Mouse (Mus musculus) thymus, adult 2 months (tissue): ENCODE data around the gene Klhl35. TPM values are rescaled to one million over a fixed set of nuclear protein-coding genes. Genes with fewer than 3 reads are reported as not detected.

ENCODE experiments used
- DNase-seq: peaks from one replicate; pipeline ENCODE4 v3.0.0; 2021
- H3K27ac ChIP-seq: fragments of 200-500 bp; 2 replicates; pipeline ENCODE4 v1.5.1; 2012; ENCODE audit warnings: low read length, control low read depth; ENCODE audit not compliant: control insufficient read depth, insufficient read depth
- H3K27me3 ChIP-seq: fragments of 200-500 bp; 2 replicates; pipeline ENCODE4 v1.6.1; 2012; ENCODE audit warnings: mild to moderate bottlenecking, low read length, moderate library complexity, mixed read lengths; ENCODE audit not compliant: control insufficient read depth, insufficient read depth
- H3K36me3 ChIP-seq: fragments of 200-500 bp; 2 replicates; pipeline ENCODE4 v1.6.1; 2012; ENCODE audit warnings: mild to moderate bottlenecking, low read length, moderate library complexity; ENCODE audit not compliant: control insufficient read depth, insufficient read depth
- H3K4me1 ChIP-seq: fragments of 200-500 bp; replicated peaks from 2 replicates; pipeline ENCODE4 v1.6.1; 2012; ENCODE audit warnings: low read length; ENCODE audit not compliant: control insufficient read depth, insufficient read depth
- H3K4me3 ChIP-seq: fragments of 200-500 bp; 2 replicates; pipeline ENCODE4 v1.5.1; 2012; ENCODE audit warnings: mild to moderate bottlenecking, low read length, control low read depth, moderate library complexity; ENCODE audit not compliant: control insufficient read depth, insufficient read depth
- CTCF ChIP-seq: fragments of 200-500 bp; IDR thresholded peaks from 2 replicates; pipeline ENCODE4 v1.5.1; 2012; ENCODE audit warnings: mild to moderate bottlenecking, control low read depth, low read length, moderate library complexity, borderline replicate concordance; ENCODE audit not compliant: control insufficient read depth, poor library complexity, insufficient read depth; ENCODE audit errors: extremely low read depth
- POLR2A ChIP-seq: fragments of 200-500 bp; IDR thresholded peaks from 2 replicates; pipeline ENCODE4 v1.6.1; 2012; ENCODE audit warnings: mild to moderate bottlenecking, low read length, control low read depth, moderate library complexity; ENCODE audit not compliant: control insufficient read depth, poor library complexity, insufficient read depth; ENCODE audit errors: extremely low read depth
- WGBS: fragments of 180-500 bp; shearing (Covaris S2); methylation state at CpG from one replicate; pipeline ENCODE4 v1.1.7; 2018; 5-methylcytosine and 5-hydroxymethylcytosine counted together
- polyA plus RNA-seq: library from polyadenylated mRNA; depleted of rRNA; stranded (reverse); fragments of >200 nt; gene quantifications from 2 replicates; pipeline ENCODE4 v1.2.3, GENCODE M21; 2012

Gene Klhl35
- polyA plus RNA-seq, 1 experiment, result 1.0 TPM

DNA sequence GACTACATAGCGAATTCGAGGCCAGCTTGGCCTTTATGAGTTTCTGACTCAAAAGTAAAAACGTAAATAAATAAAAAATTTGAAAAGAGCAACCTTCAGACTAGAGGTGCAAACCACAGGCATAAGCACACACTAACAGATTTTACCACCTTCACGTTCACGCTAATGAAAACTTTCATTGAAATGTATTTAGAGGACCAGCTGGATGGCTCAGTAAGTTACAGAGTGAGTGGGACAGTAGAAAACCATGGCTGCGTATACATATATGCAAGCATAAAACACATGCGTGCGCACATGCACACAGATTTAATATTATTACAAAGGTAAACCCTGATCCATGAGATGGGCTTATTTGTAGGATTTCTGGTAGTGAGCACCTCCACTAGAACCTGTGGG lies 18.1 kb downstream of the Klhl35 start:
- peaks cover 35% of the 10 kb centered on the region for H3K36me3 ChIP-seq
- TF ChIP-seq POLR2A, result no peak
- no peak for TF ChIP-seq CTCF
- H3K4me1 ChIP-seq, result peaks cover 11% of the 10 kb centered on the region
- no peaks in the 10 kb centered on the region for H3K27me3 ChIP-seq
- H3K4me3 ChIP-seq, result no peak overlapping the region
- H3K27ac ChIP-seq, result no peak overlapping the region
- 45% methylated on average over 8 of the region's 8 CpGs for WGBS
- DNase-seq, result no peak

DNA sequence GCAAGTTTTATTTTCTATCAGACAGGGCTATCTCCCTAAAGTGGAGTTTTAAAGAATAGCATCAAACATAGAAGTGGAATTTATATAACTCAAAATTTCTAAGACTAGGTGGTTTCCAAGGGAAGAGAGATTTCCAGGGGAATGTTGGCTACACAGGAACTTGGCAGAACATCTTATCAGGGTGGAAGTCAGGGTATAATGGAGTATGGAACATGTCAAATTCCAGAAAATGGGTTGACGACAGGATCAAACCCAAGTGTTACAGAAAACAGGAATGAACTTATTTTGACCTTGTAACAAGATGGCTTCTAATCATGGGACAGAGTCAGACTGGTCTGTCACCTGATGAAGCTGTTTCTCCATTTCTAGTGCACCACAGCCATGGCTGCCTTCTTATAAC lies 18.9 kb downstream of the Klhl35 start:
- Histone ChIP-seq H3K27me3 (no peaks in the 10 kb centered on the region), H3K4me3 (no peak overlapping the region), H3K36me3 (peaks cover 28% of the 10 kb centered on the region), H3K4me1 (peaks cover 11% of the 10 kb centered on the region), H3K27ac (no peak overlapping the region)
- no peak for TF ChIP-seq POLR2A
- TF ChIP-seq CTCF, result no peak
- no peak for DNase-seq
- 98% methylated on average over 1 of the region's 1 CpGs for WGBS

DNA sequence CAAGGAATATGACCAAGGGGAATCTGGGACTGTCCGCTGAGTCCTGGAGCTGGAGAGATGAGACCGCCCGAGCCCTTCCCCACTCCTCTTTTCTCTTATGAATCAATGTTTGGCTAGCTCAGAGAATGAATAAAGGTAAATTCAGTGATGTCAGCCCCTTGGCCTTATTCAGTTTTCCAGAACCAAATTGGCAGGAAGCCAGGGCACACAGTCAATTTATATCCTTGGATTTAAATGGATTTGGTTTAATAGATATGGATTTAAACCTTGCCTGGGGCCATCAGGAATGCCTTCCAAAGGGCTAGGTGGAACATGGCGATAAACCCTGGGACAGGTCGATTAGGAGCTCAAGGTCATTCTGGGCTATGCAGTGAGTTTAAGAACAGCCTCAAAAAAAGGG lies 23.9 kb downstream of the Klhl35 start:
- Histone ChIP-seq H3K4me3 (no peak overlapping the region), H3K36me3 (no peaks in the 10 kb centered on the region), H3K27me3 (no peaks in the 10 kb centered on the region), H3K27ac (no peak overlapping the region), H3K4me1 (no peaks in the 10 kb centered on the region)
- 93% methylated on average over 5 of the region's 5 CpGs for WGBS
- DNase-seq, result no peak
- no peak for TF ChIP-seq CTCF
- no peak for TF ChIP-seq POLR2A

DNA sequence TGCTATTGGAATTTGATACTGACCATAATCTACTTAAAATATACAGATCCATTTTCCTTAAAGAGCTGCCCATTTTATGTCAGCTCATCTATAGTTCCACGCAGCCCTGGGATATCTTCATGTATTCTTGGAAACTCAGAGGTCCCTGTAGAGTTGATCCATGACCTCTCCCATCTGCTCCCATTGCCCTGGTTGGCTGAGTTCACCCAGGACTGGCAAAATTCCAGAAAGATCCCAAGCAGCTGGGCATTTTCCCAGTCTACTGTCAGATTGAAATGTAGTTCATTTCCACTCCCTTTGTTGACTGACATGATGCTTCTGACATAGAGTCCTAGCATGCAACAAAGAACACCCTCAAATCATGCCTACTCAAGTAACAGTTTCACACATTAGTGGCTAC lies 33.3 kb downstream of the Klhl35 start:
- no peaks in the 10 kb centered on the region for H3K4me1 ChIP-seq
- H3K4me3 ChIP-seq, result no peak overlapping the region
- H3K27ac ChIP-seq, result no peak overlapping the region
- no peaks in the 10 kb centered on the region for H3K36me3 ChIP-seq
- no peaks in the 10 kb centered on the region for H3K27me3 ChIP-seq
- WGBS, result 93% methylated on average over 1 of the region's 1 CpGs
- no peak for TF ChIP-seq CTCF
- TF ChIP-seq POLR2A, result no peak
- no peak for DNase-seq

DNA sequence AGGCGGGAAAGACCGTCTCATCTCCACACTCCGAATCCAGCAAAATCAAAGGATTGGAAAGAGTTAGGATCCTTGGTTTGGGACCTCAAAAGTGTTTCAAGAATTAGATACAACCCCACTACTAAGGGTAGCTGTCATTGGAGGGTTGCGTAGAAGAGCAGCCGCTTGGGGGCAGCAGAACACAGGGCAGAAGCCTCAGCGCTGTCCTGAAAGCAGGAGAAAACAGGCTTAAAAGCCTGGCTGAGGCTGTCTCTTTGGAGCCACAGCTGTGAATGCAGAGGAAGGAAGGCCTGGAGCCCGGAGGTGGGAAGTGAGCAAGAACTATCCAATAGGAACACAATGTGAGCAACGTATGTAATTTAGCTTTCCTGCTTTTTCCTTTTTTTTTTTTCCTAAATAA lies 34.4 kb downstream of the Klhl35 start:
- no peaks in the 10 kb centered on the region for H3K4me1 ChIP-seq
- DNase-seq, result peak; percentile 79
- H3K27me3 ChIP-seq, result no peaks in the 10 kb centered on the region
- no peak overlapping the region for H3K27ac ChIP-seq
- no peaks in the 10 kb centered on the region for H3K36me3 ChIP-seq
- H3K4me3 ChIP-seq, result no peak overlapping the region
- TF ChIP-seq CTCF (peak; percentile 93), POLR2A (no peak)
- 10% methylated on average over 8 of the region's 8 CpGs for WGBS

DNA sequence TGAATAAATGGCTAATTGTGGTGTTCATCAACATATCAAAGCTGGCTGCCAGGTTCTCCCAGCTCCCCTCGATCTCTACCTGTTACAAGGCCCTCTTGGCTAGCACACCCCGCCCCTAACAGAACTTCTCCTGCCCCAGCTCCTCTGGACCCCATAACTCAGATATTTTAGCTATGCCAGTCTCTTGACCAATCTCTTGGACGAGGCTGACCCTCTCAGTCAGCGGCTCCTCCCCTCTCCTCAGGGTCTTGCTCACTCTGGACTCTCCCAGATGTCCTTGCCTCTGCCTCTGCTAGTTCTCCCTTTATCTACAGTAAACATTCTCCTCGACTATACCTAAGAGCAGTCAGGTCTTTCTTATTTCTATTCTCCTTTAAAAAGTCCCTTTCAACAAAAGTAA lies 34.9 kb downstream of the Klhl35 start:
- TF ChIP-seq POLR2A (no peak), CTCF (no peak)
- 92% methylated on average over 5 of the region's 5 CpGs for WGBS
- H3K4me3 ChIP-seq, result no peak overlapping the region
- no peaks in the 10 kb centered on the region for H3K36me3 ChIP-seq
- no peak overlapping the region for H3K27ac ChIP-seq
- H3K4me1 ChIP-seq, result no peaks in the 10 kb centered on the region
- no peaks in the 10 kb centered on the region for H3K27me3 ChIP-seq
- DNase-seq, result no peak

DNA sequence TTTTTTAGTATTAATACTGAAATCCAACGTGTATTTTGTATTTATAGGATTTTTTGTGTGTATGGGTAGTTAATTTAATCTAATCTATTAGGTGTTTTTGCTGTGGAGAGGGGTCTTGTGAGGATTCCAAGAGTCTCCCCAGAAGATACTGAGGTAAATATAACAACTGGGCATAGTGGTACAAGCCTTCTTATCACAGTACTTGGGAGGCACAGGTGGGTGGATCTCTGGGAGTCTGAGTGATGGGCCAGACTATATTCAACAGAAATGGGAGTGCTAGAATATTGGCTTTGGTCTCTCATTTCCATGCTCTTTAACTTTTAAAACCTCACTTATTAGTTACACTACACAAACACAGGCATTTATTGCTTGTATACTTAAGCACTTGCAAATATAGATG lies 35.3 kb downstream of the Klhl35 start:
- TF ChIP-seq CTCF (no peak), POLR2A (no peak)
- no peak for DNase-seq
- Histone ChIP-seq H3K4me3 (no peak overlapping the region), H3K27me3 (no peaks in the 10 kb centered on the region), H3K4me1 (no peaks in the 10 kb centered on the region), H3K27ac (no peak overlapping the region), H3K36me3 (no peaks in the 10 kb centered on the region)
- 90% methylated on average over 1 of the region's 1 CpGs for WGBS
